Mouse (Mus musculus) lung, adult 2 months (tissue): Measurements from ENCODE around the gene Patj.

Source experiments
- CTCF ChIP-seq: fragments of 200-500 bp; IDR thresholded peaks from 2 replicates; pipeline ENCODE4 v1.5.1; 2011; ENCODE audit warnings: mild to moderate bottlenecking, low read length, control low read depth; ENCODE audit not compliant: insufficient read depth
- POLR2A ChIP-seq: fragments of 200-500 bp; IDR thresholded peaks from 2 replicates; pipeline ENCODE4 v1.6.1; 2011; ENCODE audit warnings: low read depth, mild to moderate bottlenecking, control low read depth, low read length, borderline replicate concordance; ENCODE audit errors: extremely low read depth

- TF ChIP-seq CTCF, result no peak
- no peak for TF ChIP-seq POLR2A
Measured at GRCm38 (mm10) chr4:98557192-98557591, 161.6 kb downstream of the Patj start.
